Mouse (Mus musculus) heart, postnatal 25 days (tissue): ENCODE data around the gene Loxl4. TPM values are rescaled to one million over a fixed set of nuclear protein-coding genes. Genes with fewer than 3 reads are reported as not detected.
A peak's percentile ranks its signal among the peaks of the same experiment; 100 is the strongest.

ENCODE experiments used
- DNase-seq: peaks from one replicate; pipeline ENCODE4 v3.0.0; 2022; ENCODE audit warnings: low spot score
- intact Hi-C: fragments of 180-260 bp; cut with DNase I; formaldehyde crosslinking; loops from one replicate; pipeline ENCODE4 v1.15.1; 2025
- total RNA-seq, 2 experiments: library from RNA; stranded (reverse); gene quantifications; 2 replicates each; pipeline ENCODE4 v1.2.3; 2021

The Loxl4 gene
- 1 to 10 TPM; 1.2 to 1.3 TPM for total RNA-seq

DNA sequence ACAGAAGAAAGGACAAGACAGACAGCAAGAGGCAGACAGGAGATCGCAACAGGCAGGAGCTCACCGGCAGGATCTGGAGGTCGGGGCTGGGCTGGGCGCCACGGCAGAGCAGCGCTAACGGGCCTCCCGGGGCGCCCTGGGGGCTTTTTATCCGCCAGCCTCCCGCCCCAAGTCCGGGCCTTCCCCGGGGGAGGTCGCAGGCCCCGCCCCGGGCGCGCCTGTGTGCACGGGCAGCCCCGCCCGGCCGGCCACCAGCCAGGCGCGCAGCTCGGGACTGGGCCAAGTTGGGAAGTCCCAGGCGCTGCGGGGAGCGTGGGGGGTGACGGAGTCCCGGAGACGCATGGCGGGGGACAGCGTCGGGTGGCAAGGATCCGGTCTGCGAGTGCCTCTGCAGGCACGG is at the start of gene Loxl4:
Loxl4 (minus strand) TSS at position 160 of the 400 bp plus-strand sequence.
- DNase-seq: peak; percentile 70
- intact Hi-C loops: no loop called here

DNA sequence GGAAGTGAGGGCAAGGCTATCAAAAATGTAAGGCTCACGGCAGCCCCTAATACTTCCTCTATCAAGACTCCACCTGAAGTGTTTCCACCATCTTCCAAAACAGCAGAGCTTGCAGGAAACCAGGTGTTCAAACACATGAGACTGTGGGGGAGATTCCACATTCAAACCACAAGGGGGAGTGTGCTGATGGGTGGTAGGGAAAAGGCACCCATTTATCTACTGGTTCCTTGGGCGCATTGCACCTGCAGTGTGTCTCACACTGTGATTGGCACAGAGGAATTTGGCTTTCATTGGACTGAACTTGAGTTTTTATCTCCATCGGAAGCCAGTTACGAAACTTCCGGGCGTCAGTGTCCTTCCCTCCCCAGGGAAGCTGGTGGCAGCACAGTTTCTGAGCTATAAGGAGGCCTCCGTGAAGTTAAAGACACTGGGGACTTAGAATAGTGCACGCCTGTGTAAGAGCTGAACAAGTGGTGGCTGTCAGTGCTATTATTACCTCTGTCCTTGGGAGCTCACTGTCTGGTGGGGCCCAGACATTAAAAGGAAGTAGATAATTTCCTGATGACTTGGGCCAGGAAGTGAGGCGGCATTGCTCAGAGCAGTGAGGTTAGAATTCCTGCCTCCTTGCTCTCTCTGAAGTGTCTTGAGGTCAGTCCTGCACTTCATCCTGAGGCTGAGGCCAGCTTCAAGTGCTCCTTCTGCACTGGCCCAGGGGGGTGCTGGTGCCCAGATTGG is 49.0 kb upstream of the Loxl4 start:
- DNase-seq: no peak
- intact Hi-C loops: loop anchor here (2.0 kb wide), 1 partner anchor 81 kb away; no protein-coding TSS in a partner anchor

DNA sequence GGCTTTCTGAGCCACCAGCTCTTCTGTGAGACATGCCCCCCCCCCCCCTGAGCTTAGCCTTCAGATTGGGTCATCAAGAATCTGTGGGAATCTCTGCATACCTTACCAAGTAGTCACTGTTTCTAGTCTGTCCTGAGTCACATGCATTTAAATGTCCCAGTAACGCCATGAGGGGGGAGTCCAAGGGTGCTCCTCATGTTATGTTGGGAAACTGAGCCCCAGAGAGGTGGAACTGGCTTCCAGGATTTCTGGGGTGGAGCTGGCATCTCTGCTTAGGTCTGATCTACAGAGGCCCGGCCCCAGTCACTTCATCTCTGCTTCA is 47.6 kb upstream of the Loxl4 start:
- intact Hi-C loops: loop anchor here (2.0 kb wide), 1 partner anchor 83 kb away; no protein-coding TSS in a partner anchor
- DNase-seq: no peak

DNA sequence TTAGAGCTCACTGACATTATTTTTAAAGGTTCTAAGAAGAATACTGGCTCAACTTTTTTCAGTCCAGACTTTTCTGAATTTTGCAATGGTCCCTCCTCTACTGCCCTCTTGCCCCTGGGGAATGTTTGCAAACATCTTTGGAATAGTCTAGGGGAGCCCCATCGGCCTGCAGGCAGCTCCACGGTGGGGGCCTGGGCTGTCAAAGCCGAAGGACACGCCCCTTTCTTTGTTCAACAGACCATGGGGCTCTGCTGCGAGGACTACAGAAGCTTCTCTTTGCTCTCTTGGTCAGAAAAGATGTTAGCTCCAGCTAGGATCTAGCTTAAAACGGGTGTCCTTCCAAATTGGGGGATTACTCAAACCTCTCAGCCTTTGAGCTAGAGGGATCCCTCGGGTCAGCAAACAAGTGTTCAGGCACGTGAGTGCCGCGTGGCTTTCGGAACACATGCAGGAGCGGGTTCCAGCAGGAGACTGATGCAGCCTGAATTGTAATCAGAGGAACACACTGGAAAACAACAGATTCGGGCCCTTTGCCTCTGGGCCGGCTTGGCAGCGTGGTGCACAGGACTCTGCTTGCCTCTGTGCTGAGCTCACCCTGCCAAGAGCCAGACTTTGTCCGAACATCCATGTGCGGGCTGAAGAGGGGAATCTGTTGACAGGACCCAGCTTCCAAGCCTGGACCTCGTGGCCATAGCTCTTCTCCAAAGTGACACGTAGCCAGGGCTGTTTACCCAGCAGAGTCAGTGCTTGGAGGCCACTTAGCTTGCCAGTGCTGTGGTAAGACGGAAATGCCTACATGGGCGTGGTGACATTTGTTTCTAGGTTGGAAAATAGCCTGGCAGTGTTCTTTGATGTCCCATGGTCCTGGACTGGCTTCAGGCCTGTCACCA is 47.0 kb upstream of the Loxl4 start:
- peak; percentile 91 for DNase-seq
- intact Hi-C loops: loop anchor here (2.0 to 5.0 kb wide), 2 partner anchors 83 to 217 kb away; no protein-coding TSS in a partner anchor

DNA sequence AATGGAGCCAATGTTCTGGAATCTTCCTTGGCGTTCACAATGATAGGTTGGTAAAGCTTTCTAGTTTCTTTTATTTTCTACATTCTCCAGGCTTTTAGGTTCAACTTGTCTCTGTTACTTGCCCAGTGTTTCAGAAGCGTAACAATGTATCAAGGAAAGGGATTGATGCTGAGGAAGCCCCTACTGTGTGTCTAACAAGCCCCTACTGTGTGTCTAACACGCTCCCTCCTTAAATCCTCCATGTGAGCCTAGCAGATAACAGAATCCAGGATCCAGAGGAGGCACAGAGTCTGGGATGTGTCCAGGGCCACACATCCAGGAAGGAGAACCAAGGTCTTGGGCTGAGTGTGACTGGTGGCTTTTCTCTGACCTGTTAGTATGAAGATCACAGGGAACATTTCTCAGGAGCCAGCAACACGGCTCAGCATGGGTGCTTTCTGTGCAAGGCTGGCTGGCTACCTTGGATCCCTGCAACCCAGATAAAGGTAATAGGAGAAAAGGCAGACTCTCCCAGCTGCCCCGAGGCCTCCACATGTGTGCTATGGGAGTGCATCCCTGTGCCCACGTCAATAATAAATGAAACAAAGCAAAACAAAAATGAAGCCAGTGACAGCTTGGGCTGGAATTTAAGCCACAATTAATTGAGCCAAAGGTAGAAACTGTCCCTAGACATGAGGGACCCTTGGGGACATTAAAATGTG is 46.0 kb upstream of the Loxl4 start:
- intact Hi-C loops: loop anchor here (5.0 kb wide), 1 partner anchor 216 kb away; no protein-coding TSS in a partner anchor
- no peak for DNase-seq

DNA sequence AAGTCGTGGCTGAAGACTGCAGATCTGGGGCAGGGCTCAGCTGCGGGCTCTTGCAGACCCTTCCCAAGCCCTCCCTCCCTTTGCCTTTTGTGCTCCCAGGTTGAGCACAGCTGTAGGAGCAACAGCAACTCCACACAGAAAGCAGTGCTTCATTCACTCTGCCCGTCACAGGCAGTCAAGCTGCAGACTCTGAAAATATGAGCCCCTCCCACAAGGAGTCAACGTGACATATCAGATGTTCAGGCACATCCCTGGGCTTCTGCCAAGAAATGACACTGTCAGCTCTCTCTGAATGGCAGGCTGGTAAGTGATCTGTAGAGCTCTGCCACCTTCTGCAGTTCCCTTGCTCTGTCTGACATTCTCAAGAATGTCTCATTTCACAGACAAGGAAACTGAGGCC is 45.2 kb upstream of the Loxl4 start:
- no peak for DNase-seq
- intact Hi-C loops: loop anchor here (5.0 kb wide), 1 partner anchor 215 kb away; no protein-coding TSS in a partner anchor

DNA sequence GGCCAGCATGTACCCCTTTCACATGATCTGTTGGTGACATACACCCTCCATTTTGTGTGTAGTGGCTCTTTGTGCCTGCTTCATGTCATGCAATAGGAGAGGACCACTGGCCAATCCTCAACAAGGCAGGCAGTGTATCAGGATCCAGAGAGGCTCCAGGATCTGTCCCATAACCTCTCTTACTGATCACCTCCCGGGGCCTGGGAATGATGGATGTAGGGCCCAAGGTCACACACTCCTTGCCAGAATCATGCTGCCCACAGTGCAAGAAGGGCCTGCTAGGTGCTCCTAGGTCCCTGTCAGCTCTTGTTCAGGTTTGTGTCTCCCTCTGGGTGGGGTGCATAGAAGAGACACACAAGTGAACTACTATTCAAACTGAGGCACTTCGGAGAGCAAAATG is 44.7 kb upstream of the Loxl4 start:
- DNase-seq: no peak
- intact Hi-C loops: loop anchor here (5.0 kb wide), 1 partner anchor 215 kb away; no protein-coding TSS in a partner anchor

DNA sequence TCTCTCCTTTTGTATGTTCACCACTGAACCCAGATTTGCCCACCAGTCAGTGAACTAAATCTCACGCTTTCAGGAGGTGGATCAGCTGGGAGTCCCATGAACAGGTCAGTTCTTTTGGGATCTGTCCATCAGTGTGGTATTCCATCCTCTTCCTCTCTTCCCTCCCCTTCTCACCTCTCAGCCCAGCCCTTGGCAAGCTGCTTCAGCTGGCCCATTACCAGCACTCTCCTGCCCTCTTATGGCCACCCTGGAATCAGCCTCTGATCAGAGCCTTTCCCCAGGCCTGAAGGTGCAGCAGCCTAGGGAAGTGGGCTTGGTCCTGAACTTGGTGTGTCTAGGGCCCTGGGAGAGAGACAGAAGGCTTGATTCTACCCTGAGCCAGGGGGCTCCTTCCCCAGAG is 42.4 kb upstream of the Loxl4 start:
- peak; percentile 36 for DNase-seq

DNA sequence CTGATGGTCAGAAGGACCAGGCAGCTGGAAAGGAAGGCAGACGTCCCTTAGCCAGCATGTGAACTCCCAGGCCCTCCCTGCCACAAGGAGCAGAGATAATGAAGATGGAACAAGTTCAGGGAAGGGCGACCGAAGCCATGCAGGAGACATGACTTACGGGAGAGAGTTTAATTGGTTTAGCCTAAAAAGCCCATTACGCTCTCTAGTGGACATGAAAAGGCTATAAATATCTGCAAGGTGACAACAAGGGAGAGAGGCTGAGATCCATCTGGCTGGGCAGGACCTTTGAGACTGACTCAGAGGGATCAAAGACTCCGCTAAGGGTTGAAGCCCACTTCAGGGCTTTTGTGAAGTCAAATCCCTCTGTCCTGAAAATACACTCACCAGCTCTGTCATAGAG is 40.5 kb upstream of the Loxl4 start:
- DNase-seq: no peak
- intact Hi-C loops: loop anchor here (5.0 kb wide), 1 partner anchor 116 kb away; no protein-coding TSS in a partner anchor

More for the DNA sequence above, 42.4 kb upstream of the Loxl4 start:
- intact Hi-C loops: loop anchor here (1.0 to 5.0 kb wide), 3 partner anchors 66 to 338 kb away; no protein-coding TSS in a partner anchor

DNA sequence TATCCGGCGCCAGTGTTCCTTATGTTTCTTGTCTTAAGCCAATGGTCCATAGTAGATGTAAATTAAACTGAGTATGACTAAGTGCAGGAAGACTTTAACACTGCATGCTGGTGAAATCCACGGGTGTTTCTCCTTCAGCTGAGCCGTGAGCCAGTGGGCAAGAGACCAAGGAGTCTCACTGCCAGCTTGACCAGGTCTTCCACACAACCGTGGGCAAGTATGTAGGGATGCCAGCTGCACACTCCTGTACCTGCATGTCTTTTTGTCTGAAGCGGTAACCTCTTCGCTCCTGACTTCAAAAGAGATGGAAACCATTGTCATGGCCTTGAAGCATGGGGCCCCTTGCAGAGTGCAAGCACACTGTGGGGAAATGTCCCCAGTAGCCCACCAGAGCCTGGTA is 39.8 kb upstream of the Loxl4 start:
- DNase-seq: no peak
- intact Hi-C loops: loop anchor here (5.0 kb wide), 1 partner anchor 115 kb away; no protein-coding TSS in a partner anchor

DNA sequence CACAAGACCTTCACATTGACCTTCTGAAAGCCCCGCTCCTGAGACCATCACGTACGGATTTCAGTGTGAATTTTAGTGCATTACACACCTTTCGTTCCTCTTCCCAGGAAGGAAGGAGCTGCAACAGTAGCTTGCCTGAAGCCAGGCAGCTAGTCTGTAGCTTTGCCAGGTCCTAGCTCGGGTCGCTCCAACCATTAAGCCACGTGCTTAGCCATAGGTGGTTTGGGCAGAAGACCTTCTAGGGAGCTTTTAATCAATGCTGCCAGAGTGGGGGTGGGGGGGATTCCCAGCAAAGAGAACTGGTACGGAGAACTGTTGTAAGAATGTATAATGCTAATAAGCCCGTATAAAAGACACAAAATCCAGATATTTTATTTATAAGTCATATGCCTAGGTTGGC is 27.6 kb upstream of the Loxl4 start:
- intact Hi-C loops: no loop called here
- DNase-seq: no peak

DNA sequence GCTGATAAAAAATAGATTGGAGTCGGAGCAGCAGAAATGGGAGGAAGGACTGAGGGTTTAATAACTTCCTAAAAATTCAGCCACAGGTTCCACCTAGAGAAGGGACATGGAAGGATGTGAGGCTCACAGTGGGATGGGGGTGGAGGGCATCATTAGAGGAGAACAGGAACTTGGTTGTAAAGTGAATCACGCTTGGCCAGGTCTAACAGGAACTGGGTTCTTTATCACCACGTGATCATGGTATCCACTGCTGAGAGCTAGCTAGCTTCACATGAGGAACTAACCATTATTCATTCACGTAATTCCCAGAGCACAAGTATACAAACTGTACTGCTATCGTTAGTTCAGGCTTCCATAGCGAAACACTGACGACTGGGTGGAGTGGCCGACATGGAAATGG is 26.9 kb upstream of the Loxl4 start:
- intact Hi-C loops: no loop called here
- no peak for DNase-seq

DNA sequence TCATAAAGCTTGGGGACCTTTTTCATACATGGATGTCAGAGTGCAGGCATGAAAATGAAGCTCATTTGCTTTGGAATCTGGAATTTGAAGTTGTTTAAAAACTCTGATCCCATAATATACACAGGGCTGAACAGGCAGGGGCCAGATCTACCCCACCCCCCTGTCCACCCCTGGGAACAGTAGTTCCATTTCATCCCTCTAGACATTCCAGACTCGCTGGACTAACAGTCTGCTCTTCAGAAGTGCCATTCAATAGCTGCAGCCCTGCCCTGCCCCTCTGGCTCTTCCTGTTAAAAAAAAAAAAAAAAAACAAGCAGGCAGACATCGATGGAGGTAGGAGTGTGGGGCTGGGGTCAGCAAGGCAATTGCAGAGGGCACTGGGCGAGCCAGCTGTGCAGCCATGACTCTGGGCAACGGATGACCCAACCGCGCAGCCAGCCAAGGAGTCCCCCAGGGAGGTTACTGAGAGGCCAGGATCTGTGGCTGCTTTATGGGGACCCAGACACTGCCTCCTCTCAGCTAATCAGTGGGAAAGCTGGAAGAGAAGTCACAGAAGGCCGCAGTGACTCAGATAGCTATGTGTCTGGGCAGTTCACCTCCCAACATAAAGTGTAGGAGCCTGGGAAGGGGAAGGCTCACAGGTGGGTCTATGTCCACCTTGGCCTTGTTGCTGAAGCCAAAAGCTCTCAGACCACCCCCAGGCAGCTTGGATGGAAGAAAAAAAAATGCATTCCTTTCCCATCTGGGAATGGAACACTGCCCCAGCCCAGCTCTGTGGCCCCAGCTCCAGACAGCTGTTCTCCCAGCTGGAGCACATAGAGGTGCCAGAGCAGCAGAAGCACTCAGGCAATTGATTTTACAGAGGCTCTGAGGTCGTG is 26.2 kb upstream of the Loxl4 start:
- peak; percentile 51 for DNase-seq
- intact Hi-C loops: no loop called here

DNA sequence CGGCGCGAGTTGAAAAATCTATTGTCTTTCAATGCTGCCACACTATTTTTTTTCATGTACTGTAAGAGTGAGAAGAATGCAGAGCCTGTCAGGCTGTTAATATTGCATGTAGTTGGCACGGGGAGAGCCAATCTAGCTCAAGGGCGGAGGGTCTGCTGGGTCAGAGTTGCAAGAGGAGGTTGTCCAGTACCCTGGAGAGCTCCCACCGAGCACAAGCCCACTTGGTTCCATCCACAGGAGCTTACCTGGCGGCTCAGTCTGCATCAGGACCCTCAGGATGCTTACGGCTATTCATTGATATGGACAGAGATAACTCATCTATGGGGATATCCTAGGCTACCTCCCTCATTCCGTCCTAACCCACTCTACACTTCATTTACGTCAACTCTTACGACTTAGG is 24.0 kb upstream of the Loxl4 start:
- DNase-seq: no peak
- intact Hi-C loops: no loop called here

DNA sequence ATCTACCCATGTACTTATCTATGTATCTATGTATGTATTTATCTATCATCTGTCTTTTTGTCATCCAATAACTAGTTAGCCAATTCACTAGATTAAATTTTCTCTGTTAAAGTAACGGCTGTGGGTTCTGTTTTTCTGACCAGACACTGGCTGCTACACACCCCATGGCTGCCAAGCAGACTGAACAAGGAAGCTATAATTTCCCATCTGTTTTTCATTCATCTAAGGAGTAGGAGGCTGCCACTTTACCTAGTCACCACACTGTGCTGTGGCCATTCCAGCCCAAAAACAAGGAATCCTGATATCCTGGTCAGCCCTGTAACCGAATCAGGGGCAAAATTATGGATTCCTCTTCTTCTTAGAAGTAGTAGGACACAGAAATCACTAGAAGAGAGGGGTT is 21.0 kb upstream of the Loxl4 start:
- intact Hi-C loops: no loop called here
- no peak for DNase-seq

DNA sequence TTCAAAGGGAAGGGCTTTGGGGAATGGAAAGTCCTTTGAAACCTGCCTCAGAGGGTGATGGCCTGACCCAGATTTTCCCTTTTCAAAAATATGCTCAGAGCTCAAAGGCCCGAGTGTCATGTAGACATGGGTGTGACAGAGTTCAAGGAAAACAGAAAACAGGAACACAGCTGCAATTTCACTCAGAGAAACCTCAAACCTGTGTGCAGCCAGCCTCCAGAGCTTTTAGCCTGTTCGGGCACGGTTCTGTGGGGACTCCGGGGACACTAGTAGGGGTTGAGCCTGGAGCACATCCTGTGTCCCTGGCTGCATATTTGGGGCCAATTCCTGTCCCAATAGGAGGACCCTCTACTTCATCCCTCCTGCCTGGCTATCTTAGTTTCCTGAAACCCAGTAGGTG is 19.7 kb upstream of the Loxl4 start:
- DNase-seq: no peak
- intact Hi-C loops: no loop called here

DNA sequence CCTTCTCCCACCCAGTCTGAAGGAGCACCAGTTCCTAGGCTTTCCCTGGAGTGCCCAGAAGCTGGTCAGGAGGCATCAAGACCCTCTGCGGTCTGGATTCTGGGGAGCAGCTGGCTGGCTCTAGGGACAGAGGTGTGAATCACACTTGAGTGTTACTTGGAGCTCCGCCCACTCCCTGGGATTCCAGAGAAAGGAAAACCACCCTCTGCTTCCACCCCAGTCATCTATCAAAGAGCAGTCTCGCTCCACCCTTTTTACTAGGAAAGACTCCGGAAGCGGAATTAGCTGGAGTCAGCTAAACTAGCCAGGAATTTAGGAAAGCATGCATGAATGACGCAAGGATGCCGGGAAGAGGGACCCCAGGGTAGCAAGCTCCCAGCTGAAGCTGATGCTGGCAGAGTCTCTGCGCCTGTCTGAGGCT is 18.9 kb upstream of the Loxl4 start:
- intact Hi-C loops: no loop called here
- DNase-seq: peak; percentile 46

DNA sequence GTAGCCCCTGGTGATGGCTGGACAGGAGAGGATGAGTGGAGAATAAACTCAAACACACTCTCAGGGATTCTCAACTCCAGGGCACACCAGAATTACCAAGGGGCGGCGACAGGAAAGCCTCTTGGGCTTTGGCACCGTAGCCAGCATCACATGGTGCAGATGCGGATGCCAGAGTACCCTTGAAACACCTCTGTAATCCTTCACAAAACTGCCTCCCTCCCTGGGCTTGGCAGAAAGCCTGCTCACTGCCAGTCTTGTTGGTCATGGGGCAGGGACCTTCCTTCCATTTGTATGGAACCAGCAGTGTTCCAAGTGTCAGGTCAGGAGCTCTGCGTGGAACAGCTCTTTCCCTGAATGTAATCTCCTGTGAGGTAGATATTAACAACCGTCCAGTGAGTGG is 15.5 kb upstream of the Loxl4 start:
- intact Hi-C loops: no loop called here
- no peak for DNase-seq

DNA sequence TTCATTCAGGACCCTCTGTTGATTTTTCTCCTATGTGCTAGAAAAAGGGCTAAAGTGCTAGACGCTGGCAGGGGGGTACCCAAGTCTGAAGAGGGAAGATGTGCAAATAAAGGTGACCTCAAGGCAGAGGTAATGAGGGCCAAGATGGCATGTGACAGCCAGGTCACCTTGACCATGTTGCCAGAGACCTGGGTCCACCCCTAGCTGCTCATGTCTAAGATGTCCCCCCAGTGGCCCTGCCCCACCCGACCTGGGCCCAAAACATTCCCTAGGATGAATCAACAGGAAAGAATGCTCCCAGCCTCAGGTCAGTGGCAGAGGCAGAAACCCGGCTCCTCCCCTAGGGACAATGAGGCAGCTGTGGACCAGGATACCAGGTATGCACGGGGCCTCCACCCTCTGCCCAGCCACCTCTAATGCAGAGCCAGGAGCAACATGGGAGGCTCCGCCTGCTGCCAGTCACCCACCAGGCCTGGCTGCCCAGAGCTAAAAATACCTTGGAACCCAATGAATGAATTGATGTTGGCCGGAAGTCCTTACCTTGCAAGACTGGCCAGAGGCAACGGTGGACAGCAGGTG is 1.1 kb upstream of the Loxl4 start:
- DNase-seq: no peak
- intact Hi-C loops: no loop called here
